Mouse (Mus musculus): ENCODE data around the gene T.

The T gene

GRCm38 (mm10) chr17:8432179-8432800, 1.9 kb upstream of the T start:
- in situ Hi-C loops (cut with MseI, MboI), result no loop called here

- in situ Hi-C loops (cut with MseI, MboI), result no loop called here
Measured at GRCm38 (mm10) chr17:8433121-8433977, 874 bp upstream of the T start.

- in situ Hi-C loops (cut with MseI, MboI), result no loop called here
Measured at GRCm38 (mm10) chr17:8436184-8436583, 2.0 kb downstream of the T start.

- in situ Hi-C loops (cut with MseI, MboI), result no loop called here
Measured at GRCm38 (mm10) chr17:8444062-8444461, 9.8 kb downstream of the T start.

- in situ Hi-C loops (cut with MseI, MboI), result no loop called here
Measured at GRCm38 (mm10) chr17:8447676-8448192, 13.5 kb downstream of the T start.

GRCm38 (mm10) chr17:8448324-8448723, 14.1 kb downstream of the T start:
- in situ Hi-C loops (cut with MseI, MboI), result no loop called here

GRCm38 (mm10) chr17:8455196-8455595, 21.0 kb downstream of the T start:
- in situ Hi-C loops (cut with MseI, MboI), result no loop called here

GRCm38 (mm10) chr17:8455601-8456000, 21.4 kb downstream of the T start:
- in situ Hi-C loops (cut with MseI, MboI), result no loop called here

- in situ Hi-C loops (cut with MseI, MboI), result no loop called here
Measured at GRCm38 (mm10) chr17:8456856-8457460, 22.7 kb downstream of the T start.

- in situ Hi-C loops (cut with MseI, MboI), result loop anchor here in 1 of 2 experiments (5.0 to 10.0 kb wide), 2 partner anchors 73 to 131 kb away; no protein-coding TSS in a partner anchor
Measured at GRCm38 (mm10) chr17:8461568-8461967, 27.3 kb downstream of the T start.

GRCm38 (mm10) chr17:8463482-8464128, 29.4 kb downstream of the T start:
- in situ Hi-C loops (cut with MseI, MboI), result loop anchor here in 1 of 2 experiments (5.0 to 10.0 kb wide), 2 partner anchors 71 to 129 kb away; no protein-coding TSS in a partner anchor

- in situ Hi-C loops (cut with MseI, MboI), result loop anchor here (5.0 to 10.0 kb wide), 2 partner anchors 67 to 125 kb away; no protein-coding TSS in a partner anchor
Measured at GRCm38 (mm10) chr17:8467771-8468170, 33.5 kb downstream of the T start.

GRCm38 (mm10) chr17:8468716-8469344, 34.6 kb downstream of the T start:
- in situ Hi-C loops (cut with MseI, MboI), result loop anchor here (5.0 to 10.0 kb wide), 2 partner anchors 66 to 123 kb away; no protein-coding TSS in a partner anchor

GRCm38 (mm10) chr17:8478554-8478953, 44.3 kb downstream of the T start:
- in situ Hi-C loops (cut with MseI, MboI), result no loop called here

- in situ Hi-C loops (cut with MseI, MboI), result no loop called here
Measured at GRCm38 (mm10) chr17:8479493-8480128, 45.4 kb downstream of the T start.

GRCm38 (mm10) chr17:8481797-8482196, 47.6 kb downstream of the T start:
- in situ Hi-C loops (cut with MseI, MboI), result no loop called here

GRCm38 (mm10) chr17:8482876-8483275, 48.7 kb downstream of the T start:
- in situ Hi-C loops (cut with MseI, MboI), result no loop called here

- in situ Hi-C loops (cut with MseI, MboI), result no loop called here
Measured at GRCm38 (mm10) chr17:8484246-8484645, 50.0 kb downstream of the T start.

GRCm38 (mm10) chr17:8485146-8485545, 50.9 kb downstream of the T start:
- in situ Hi-C loops (cut with MseI, MboI), result no loop called here

- in situ Hi-C loops (cut with MseI, MboI), result no loop called here
Measured at GRCm38 (mm10) chr17:8487824-8488223, 53.6 kb downstream of the T start.

- in situ Hi-C loops (cut with MseI, MboI), result no loop called here
Measured at GRCm38 (mm10) chr17:8490971-8491370, 56.7 kb downstream of the T start.

Measured in mouse trophoblast stem cell (cell line).